Mouse (Mus musculus) lung, postnatal 4 days (tissue): ENCODE measurements around the gene Mettl6.

Source experiments
- DNase-seq, 2 experiments: peaks; one replicate each; pipeline ENCODE4 v3.0.0; 2021

Mettl6 gene

DNA sequence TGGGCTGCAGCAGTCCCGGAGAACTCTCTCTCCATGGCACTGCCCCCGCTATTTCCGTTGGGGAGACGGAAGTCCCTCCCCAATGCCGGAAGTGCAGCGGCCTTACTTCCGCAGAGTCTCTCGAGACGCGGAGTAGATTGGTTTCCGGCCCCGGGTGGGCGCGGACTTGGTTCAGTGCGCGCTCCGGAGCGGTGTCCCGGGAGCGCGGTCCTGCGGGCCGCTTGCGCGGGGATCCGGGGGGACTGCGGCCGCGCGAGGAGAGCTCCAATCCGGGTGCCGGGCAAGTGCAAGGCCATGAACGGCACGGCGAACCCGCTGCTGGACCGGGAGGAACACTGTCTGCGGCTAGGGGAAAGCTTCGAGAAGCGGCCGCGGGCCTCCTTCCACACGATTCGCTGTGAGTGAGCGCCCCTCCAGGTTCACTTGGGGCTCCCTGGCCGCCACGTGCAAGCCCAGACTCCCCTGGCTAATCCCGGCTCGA is at the start of gene Mettl6:
TSS of gene Mettl6 (minus strand) at position 66 of the 481 bp plus-strand sequence.
- peak; percentile 92 to 94 for DNase-seq

DNA sequence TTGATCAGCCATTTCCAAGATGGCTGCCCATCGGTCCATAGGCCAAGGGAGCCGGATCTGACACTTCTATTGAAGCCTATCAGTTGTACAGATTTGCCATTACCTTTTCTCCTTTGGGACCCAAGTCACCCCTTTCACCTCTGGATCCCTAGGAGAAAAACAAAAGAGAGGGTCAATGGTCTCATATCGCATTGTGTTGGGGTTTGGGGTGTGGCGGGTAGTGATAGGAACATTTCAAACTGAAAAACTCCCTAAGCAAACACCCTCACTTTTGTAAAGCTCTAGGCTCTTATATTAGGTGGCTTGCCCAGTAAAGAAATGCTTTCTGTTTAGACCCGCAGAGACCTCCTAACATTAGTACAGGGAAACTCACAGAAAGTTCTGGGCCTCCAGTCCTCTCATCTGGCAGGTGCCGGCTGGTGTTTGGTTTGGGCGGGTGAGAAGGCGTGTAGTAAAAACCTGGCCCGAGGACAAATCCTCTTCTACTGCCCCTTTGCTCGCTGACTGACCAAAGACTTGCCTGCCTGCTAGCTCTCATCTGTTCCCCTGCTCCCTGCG is 49.1 kb upstream of the Mettl6 start:
- DNase-seq = no peak

DNA sequence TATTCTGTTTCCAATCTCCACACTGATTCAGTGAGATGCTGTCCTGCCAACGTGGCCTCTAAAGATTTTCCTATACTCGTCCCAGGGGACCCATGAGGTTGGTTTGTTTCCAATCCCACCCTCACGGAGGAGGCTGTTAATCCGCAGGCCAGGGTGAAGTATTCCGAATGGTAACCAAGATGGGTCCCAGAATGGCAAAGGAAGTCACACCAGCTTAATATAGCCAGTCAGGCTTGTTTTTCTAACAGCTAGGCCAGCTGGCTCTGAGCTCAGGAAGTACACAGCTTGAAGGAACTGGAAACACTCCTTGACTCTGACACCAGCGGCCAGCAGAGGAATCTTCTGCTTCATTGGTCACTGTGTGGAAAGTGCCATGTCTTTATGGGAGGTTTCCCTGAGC is 42.5 kb upstream of the Mettl6 start:
- DNase-seq = peak; percentile 30 to 71

DNA sequence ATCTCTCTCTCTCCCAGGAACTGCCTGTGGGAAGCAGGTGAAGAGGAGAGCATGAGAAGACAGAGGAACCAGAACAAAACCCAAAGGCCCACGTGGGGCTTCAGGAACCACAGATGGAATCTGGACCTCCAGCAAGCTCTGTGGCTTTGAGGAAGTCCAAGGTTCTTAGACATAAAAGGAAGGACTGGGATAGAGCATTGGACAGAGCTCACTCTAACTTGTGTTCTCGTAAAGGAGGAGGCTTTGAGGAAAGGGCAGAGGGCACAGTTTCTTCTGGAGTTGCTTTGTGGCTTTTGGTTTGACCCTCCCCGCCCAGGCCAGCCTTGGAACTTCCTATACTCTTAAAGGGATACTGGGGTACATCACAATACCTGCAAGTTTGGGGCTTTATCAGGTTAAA is 37.8 kb upstream of the Mettl6 start:
- no peak for DNase-seq

DNA sequence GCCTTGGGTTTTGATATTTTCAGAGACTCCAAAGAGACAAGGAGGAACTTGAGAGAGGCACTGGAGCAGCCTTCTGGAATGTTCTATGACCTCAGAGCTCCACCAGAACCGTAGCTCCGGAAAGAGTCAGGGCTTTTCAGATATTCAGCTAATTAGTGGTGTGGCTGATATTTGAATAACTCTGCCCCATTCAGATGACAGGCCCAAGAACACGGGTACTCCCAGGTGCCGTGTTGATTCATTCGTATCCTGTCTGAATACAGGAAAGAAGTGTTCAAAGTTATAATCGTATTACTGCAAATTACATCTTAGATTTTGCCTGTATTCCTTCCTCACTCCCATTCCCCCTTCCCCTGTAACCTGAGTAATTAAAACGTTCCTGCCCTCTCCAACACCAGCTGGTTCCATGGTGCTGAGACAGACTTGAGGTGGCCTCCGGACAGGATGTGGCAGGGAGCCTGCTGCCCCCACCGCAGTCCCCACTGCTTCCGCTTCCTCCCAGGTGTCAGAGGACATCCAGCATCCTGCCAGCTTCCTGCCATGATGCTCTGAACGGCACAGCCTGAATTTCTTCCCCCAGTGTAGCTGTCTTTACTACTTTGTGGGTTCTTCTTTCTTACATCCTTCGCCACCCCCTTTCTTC is 36.8 kb upstream of the Mettl6 start:
- peak; percentile 51 to 72 for DNase-seq

DNA sequence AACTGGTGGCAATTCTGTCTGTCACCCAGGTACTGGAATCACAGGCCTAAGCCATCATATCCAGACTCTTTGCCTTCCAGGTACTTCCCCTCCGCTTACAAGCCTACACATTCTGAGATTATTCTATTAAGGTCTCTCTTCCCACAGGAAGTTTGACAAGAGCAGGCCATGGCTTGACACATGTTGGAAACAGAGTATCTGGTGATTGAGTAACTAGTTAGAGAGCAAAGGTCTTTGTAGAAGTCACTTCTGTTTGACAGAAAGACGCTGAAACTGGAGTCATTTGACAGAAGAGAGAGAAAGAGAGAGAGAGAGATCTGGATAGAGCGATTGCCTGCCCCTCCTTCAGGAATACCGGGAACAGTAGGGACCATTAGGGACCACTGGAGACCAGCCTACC is 36.0 kb upstream of the Mettl6 start:
- DNase-seq = no peak

- DNase-seq = no peak
These were observed 30.4 kb upstream of the Mettl6 start for GRCm38 (mm10) chr14:31525040-31525810.

DNA sequence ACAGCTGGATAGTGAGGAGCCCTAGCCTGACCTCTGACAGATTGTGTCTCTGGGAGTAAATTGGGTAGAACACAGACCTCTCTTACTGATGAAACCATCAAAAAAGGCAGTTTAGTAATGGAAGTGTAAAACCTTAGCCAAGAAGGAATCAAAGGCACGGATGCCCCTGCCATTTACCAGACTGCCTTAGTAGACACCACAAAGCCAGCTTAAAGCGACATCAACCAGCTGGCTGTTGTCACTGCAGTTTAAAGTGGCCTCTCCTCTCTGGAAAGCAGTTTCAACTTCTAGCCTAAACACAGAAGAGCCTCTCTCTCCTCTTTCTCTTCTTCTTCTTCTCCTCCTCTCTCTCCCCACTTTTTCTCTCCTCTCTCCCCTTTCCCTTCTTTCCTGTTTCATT is 26.5 kb upstream of the Mettl6 start:
- no peak for DNase-seq

DNA sequence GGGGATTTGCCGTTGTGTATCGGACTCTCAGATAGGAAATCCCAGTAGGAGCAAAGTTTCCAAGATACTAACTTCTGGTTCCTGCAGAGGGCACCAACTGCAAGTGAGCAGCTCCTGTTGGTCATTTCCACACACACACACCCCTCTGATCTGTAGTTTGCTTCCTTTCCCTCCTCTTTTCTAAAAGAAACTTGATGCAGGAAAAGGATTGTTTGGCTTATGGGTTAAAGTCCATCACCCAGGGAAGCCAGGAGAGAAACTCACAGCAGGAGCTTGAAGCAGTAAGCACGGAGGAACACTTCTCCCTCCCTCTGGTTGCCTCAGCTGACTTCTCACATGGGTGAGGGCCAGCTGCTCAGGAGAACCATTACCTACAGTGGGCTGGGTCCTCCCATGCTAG is 24.3 kb upstream of the Mettl6 start:
- peak in 1 of 2 experiments; percentile 31 for DNase-seq

GRCm38 (mm10) chr14:31515895-31516294 is 21.1 kb upstream of the Mettl6 start:
- no peak for DNase-seq

DNA sequence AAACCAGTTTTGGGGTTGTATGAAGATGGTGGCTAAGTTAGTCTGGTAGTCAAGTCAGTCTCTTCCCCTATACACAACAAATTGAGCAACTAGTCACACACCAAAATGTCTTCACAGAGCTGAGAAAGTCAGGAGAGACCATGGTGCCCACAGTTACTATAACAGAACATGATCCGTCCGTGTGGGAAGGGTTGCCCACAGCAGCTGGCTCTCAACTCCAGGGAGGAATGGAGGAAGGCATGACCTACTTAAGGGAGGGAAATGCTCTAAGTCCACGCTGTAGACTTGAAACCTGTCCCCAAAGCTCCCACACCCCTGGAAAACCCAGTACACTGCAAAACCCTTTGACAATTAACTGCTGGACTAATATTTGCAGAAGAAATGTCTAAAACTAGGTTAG is 15.5 kb upstream of the Mettl6 start:
- DNase-seq = no peak

GRCm38 (mm10) chr14:31509911-31510310 is 15.1 kb upstream of the Mettl6 start:
- peak in 1 of 2 experiments; percentile 36 for DNase-seq

- DNase-seq = no peak
These were observed 11.6 kb upstream of the Mettl6 start for GRCm38 (mm10) chr14:31506456-31506855.

GRCm38 (mm10) chr14:31503406-31503805 is 8.6 kb upstream of the Mettl6 start:
- no peak for DNase-seq

GRCm38 (mm10) chr14:31499526-31499925 is 4.7 kb upstream of the Mettl6 start:
- DNase-seq = no peak

GRCm38 (mm10) chr14:31496241-31496646 is 1.4 kb upstream of the Mettl6 start:
- DNase-seq = no peak

GRCm38 (mm10) chr14:31495538-31495937 is 698 bp upstream of the Mettl6 start:
- no peak for DNase-seq

DNA sequence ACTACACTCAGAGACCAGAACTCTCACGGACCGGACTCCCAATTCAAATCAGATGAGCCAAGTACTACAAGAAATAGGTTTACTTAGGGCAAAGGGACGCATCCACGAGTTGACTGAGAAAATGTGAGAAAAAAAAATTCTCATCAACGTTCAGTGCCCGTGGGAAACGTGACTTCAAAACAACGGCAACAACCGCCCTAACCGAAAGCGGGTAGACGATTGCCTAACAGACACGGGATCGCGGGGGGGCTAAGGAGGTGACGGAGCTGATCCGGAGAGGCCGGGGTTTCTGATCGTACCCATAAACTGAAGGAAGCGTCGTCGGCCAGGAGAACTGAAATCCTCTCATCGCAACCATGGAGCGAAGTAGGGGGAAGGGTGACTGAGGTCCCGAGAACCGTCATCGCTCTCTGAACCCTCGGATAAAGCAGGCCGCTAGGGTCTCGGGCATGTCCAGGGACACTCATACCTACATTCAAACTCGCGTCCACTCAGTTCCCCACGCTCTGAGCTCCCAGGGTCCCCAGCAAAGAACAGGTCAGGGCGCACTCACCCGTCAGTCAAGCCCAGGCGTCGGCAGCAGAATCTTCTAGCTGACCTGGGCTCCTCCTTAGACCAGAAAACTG is 378 bp downstream of the Mettl6 start, which contains the start of gene Eaf1:
TSS of gene Eaf1 (plus strand) at position 51 of the 626 bp plus-strand sequence.
- DNase-seq = no peak

DNA sequence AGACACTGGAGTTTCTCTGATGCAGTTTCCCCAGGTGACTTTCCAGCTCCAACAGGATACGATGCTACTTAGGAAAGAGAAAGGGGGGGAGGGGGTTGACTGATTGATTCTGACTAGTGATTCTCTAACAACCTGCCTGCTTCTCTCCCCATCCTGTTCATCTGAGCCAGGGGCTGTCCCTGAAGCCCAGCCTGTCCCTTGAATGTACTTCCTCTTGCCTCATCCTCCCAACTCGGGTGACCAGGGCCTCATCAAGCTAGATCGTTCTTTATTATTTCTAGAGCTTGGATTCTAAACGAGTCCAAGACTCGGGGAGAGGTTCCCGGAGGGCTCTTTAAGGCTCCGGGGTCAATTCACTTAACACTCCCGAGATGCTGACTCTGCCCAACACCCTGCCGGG is 939 bp downstream of the Mettl6 start:
- no peak for DNase-seq

DNA sequence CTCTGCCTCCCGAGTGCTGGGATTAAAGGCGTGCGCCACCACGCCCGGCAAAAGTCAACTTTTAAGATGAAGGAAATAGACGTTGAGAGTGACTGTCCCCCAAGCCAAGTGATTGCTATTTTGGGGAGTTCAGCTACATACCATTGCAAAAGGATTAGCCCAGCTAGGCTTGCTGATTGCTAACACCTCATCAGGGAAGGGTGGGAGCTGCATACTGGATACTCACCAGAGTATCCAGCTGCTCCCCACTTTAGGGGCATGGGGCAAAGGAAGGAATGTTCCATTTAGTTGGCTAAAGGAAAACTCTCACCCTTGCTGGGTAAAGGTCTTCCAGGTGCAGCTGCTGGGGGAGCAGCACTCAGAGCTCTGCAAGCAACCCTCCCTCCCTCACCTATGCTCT is 6.8 kb downstream of the Mettl6 start:
- peak; percentile 18 to 57 for DNase-seq

GRCm38 (mm10) chr14:31486465-31486864 is 8.4 kb downstream of the Mettl6 start:
- DNase-seq = no peak

- no peak for DNase-seq
These were observed 12.4 kb downstream of the Mettl6 start for GRCm38 (mm10) chr14:31482417-31482816.

DNA sequence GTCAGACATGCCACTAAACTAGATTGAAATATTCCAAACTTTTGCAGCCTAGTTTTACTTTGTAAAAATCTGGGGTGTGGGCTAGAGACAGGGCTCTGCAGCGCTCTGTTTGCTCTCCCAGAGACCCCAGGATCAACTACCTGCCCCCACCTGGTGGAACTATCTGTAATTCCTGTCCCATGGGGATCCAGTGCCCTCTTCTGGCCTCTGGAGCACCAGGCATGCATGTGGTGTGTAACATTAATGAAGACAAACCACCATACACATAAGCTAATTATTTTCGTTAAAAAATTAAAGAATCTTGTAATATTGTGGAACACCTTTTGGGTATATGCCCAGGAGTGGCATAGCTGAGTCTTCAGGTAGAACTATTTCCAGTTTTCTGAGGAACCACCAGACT is 21.5 kb downstream of the Mettl6 start:
- DNase-seq = no peak
